Mouse (Mus musculus) CH12.LX (cell line): Measurements from ENCODE around the gene Gga1. TPM values are rescaled to one million over a fixed set of nuclear protein-coding genes. Genes with fewer than 3 reads are reported as not detected.

Experiments
- DNase-seq: peaks from one replicate; pipeline ENCODE4 v3.0.0-alpha.2; 2013; ENCODE audit errors: extremely low read depth
- H3K27ac ChIP-seq: 2 replicates; pipeline ENCODE4 v1.5.1; 2012; ENCODE audit warnings: low read depth, mild to moderate bottlenecking, control low read depth, moderate library complexity; ENCODE audit not compliant: insufficient read depth
- H3K27me3 ChIP-seq: replicated peaks from 2 replicates; pipeline ENCODE3; 2012; ENCODE audit warnings: inconsistent platforms
- H3K36me3 ChIP-seq, 2 experiments: replicated peaks in 1 of 2; 2 replicates each; pipeline versions ENCODE3 to v1.6.1; 2012; ENCODE audit warnings: inconsistent platforms in 1 of 2, low read length in 1 of 2, mild to moderate bottlenecking in 1 of 2, mixed read lengths in 1 of 2, moderate library complexity in 1 of 2; ENCODE audit not compliant: control insufficient read depth in 1 of 2, insufficient read depth in 1 of 2
- H3K4me1 ChIP-seq, 2 experiments: 2 replicates each; pipeline ENCODE4 v1.6.1; 2012; ENCODE audit warnings: inconsistent platforms in 1 of 2, moderate library complexity in 1 of 2; ENCODE audit not compliant: insufficient read depth in 2 of 2, control insufficient read depth in 1 of 2
- H3K4me2 ChIP-seq: 2 replicates; pipeline ENCODE4 v1.6.1; 2012; ENCODE audit warnings: low read depth, mild to moderate bottlenecking, control low read depth; ENCODE audit not compliant: poor library complexity, insufficient read depth, severe bottlenecking
- H3K4me3 ChIP-seq, 3 experiments: fragments of 150-350 bp in 1 of 3; sonication (generic) in 1 of 3; replicated peaks in 1 of 3; 2 replicates each; pipeline versions ENCODE3 to v1.5.1; 2011 to 2012; ENCODE audit warnings: low read depth in 2 of 3, low read length in 2 of 3, mild to moderate bottlenecking in 2 of 3, moderate library complexity in 2 of 3, control low read depth in 1 of 3, improper control_type of control experiment in 1 of 3, inconsistent platforms in 1 of 3, mixed read lengths in 1 of 3; ENCODE audit not compliant: poor library complexity in 1 of 3
- H3K79me2 ChIP-seq: replicated peaks from 2 replicates; pipeline ENCODE4 v1.6.1; 2012; ENCODE audit warnings: mild to moderate bottlenecking, moderate library complexity; ENCODE audit not compliant: control insufficient read depth, poor library complexity, insufficient read depth, severe bottlenecking; ENCODE audit errors: extremely low read depth
- H3K9ac ChIP-seq: 2 replicates; pipeline ENCODE4 v1.6.1; 2012; ENCODE audit warnings: low read depth, mild to moderate bottlenecking, control low read depth, moderate library complexity; ENCODE audit not compliant: insufficient read depth
- H3K9me3 ChIP-seq: replicated peaks from 2 replicates; pipeline ENCODE3; 2012; ENCODE audit warnings: low read length, inconsistent platforms, mixed read lengths
- BHLHE40 ChIP-seq: IDR thresholded peaks from 2 replicates; pipeline ENCODE4 v1.6.1; 2011; ENCODE audit warnings: mild to moderate bottlenecking, low read depth, low read length, improper control_type of control experiment
- E2F4 ChIP-seq: IDR thresholded peaks from 2 replicates; pipeline ENCODE4 v1.6.1; 2011; ENCODE audit warnings: low read depth, low read length, improper control_type of control experiment; ENCODE audit not compliant: insufficient replicate concordance
- ELF1 ChIP-seq: IDR thresholded peaks from 2 replicates; pipeline ENCODE4 v1.6.1; 2014; ENCODE audit warnings: low read depth, mild to moderate bottlenecking, inconsistent platforms, low read length, improper control_type of control experiment
- EP300 ChIP-seq: IDR thresholded peaks from 2 replicates; pipeline ENCODE4 v1.6.1; 2011; ENCODE audit warnings: low read length, improper control_type of control experiment
- IRF4 ChIP-seq: IDR thresholded peaks from 2 replicates; pipeline ENCODE4 v1.6.1; 2014; ENCODE audit warnings: low read depth, mild to moderate bottlenecking, inconsistent platforms, low read length, improper control_type of control experiment
- JUND ChIP-seq: conservative IDR thresholded peaks from 2 replicates; pipeline ENCODE4 v1.6.1; 2011; ENCODE audit warnings: low read depth, low read length, improper control_type of control experiment
- MXI1 ChIP-seq: IDR thresholded peaks from 2 replicates; pipeline ENCODE4 v1.6.1; 2011; ENCODE audit warnings: mild to moderate bottlenecking, low read depth, low read length, improper control_type of control experiment
- MYC ChIP-seq: IDR thresholded peaks from 2 replicates; pipeline ENCODE4 v1.6.1; 2011; ENCODE audit warnings: low read depth, mild to moderate bottlenecking, improper control_type of control experiment, low read length
- POLR2A ChIP-seq: IDR thresholded peaks from 2 replicates; pipeline ENCODE4 v1.6.1; 2011; ENCODE audit warnings: low read depth, mild to moderate bottlenecking, improper control_type of control experiment, low read length
- RAD21 ChIP-seq: IDR thresholded peaks from 2 replicates; pipeline ENCODE4 v1.6.1; 2011; ENCODE audit warnings: low read depth, mild to moderate bottlenecking, low read length, improper control_type of control experiment, moderate library complexity
- TBP ChIP-seq: conservative IDR thresholded peaks from 2 replicates; pipeline ENCODE4 v1.6.1; 2011; ENCODE audit warnings: low read depth, low read length, improper control_type of control experiment
- UBTF ChIP-seq: IDR thresholded peaks from 2 replicates; pipeline ENCODE4 v1.6.1; 2012; ENCODE audit warnings: low read depth, mild to moderate bottlenecking, inconsistent platforms, low read length, improper control_type of control experiment, moderate library complexity
- USF1 ChIP-seq: IDR thresholded peaks from 2 replicates; pipeline ENCODE4 v1.6.1; 2014; ENCODE audit warnings: low read depth, mild to moderate bottlenecking, inconsistent platforms, low read length, improper control_type of control experiment
- USF2 ChIP-seq: conservative IDR thresholded peaks from 2 replicates; pipeline ENCODE4 v1.6.1; 2011; ENCODE audit warnings: low read depth, low read length, improper control_type of control experiment
- ZNF384 ChIP-seq: IDR thresholded peaks from 2 replicates; pipeline ENCODE4 v1.6.1; 2012; ENCODE audit warnings: low read depth, low read length, improper control_type of control experiment, inconsistent platforms
- dilution Hi-C: fragments of 300-500 bp; cut with MboI; formaldehyde crosslinking; loops from 2 replicates; pipeline ENCODE4 v1.14.3; 2020; ENCODE audit warnings: low sequenced_read_pairs; ENCODE audit not compliant: extremely low pct_unique_long_range_greater_than_20kb, extremely low pct_ligation_motif_present
- in situ Hi-C: fragments of 300-500 bp; cut with MboI; formaldehyde crosslinking; loops from 3 replicates; pipeline ENCODE4 v1.14.3; 2019; ENCODE audit warnings: low sequenced_read_pairs, low pct_ligation_motif_present, low pct_unique_long_range_greater_than_20kb, mixed read lengths
- polyA plus RNA-seq: library from polyadenylated mRNA; unstranded; fragments of >175 nt; gene quantifications from 2 replicates; pipeline ENCODE4 v1.2.1, GENCODE M21; 2012; ENCODE audit warnings: low read depth; ENCODE audit not compliant: insufficient read length
- total RNA-seq, 2 experiments: library from RNA; depleted of rRNA; stranded (reverse); fragments of 300-350 nt in 1 of 2; fragments of >200 nt in 1 of 2; gene quantifications; 2 replicates each; pipeline ENCODE4 v1.2.3; 2012 to 2014

Gga1 gene
- total and polyA plus RNA-seq, 3 experiments: 5.7 to 24.5 (median 13.7) TPM

- no peak for DNase-seq
- H3K36me3 ChIP-seq: peaks cover 20 to 49% of the 10 kb centered on the region in 2 experiments
- TF ChIP-seq ELF1 (peak; percentile 35; the same call in 1 of the 2 replicates), USF2 (no peak)
- TF ChIP-seq, all 38 proteins: peak for 1
- Histone ChIP-seq H3K9ac (peak overlapping the region; percentile 49), H3K4me3 (peak overlapping the region; percentile 70 to 95 (median 83)), H3K79me2 (no peaks in the 10 kb centered on the region; the same call in 1 of the 2 replicates), H3K27me3 (no peaks in the 10 kb centered on the region), H3K27ac (peak overlapping the region; percentile 51), H3K4me2 (peak overlapping the region; percentile 81), H3K4me1 (peaks cover 13 to 71% of the 10 kb centered on the region in 2 experiments), H3K9me3 (no peaks in the 10 kb centered on the region)
- dilution Hi-C loops (no loop called here), in situ Hi-C loops (loop anchor here (25.0 kb wide), 1 partner anchor 436 kb away; the partner anchor contains the start of genes Maff and Pla2g6)
These were observed 23.8 kb downstream of the Gga1 start for GRCm38 (mm10) chr15:78900585-78901421.

GRCm38 (mm10) chr15:78901422-78901789 lies 24.4 kb downstream of the Gga1 start:
- dilution Hi-C loops: no loop called here
- Histone ChIP-seq H3K9me3 (no peaks in the 10 kb centered on the region), H3K27me3 (no peaks in the 10 kb centered on the region), H3K4me3 (peak overlapping the region in 1 of 3 experiments; percentile 95), H3K27ac (peak overlapping the region; percentile 51; the same call in 1 of the 2 replicates), H3K9ac (no peak overlapping the region; the same call in 1 of the 2 replicates), H3K4me2 (peak overlapping the region; percentile 81; the same call in 1 of the 2 replicates), H3K79me2 (no peaks in the 10 kb centered on the region; the same call in 1 of the 2 replicates), H3K4me1 (peaks cover 7 to 65% of the 10 kb centered on the region in 2 experiments), H3K36me3 (peaks cover 26 to 53% of the 10 kb centered on the region in 2 experiments)
- DNase-seq: no peak
- in situ Hi-C loops: loop anchor here (25.0 kb wide), 1 partner anchor 436 kb away; the partner anchor contains the start of genes Maff and Pla2g6
- TF ChIP-seq TBP: no peak
- no peak for TF ChIP-seq POLR2A
- no peak for TF ChIP-seq ZNF384
- TF ChIP-seq EP300: no peak
- no peak for TF ChIP-seq IRF4
- no peak for TF ChIP-seq E2F4
- no peak for TF ChIP-seq MXI1
- no peak for TF ChIP-seq USF1
- TF ChIP-seq BHLHE40: no peak
- TF ChIP-seq RAD21: no peak
- no peak for TF ChIP-seq UBTF
- TF ChIP-seq MYC: no peak
- TF ChIP-seq JUND: no peak
